In the genomic region with DNA sequence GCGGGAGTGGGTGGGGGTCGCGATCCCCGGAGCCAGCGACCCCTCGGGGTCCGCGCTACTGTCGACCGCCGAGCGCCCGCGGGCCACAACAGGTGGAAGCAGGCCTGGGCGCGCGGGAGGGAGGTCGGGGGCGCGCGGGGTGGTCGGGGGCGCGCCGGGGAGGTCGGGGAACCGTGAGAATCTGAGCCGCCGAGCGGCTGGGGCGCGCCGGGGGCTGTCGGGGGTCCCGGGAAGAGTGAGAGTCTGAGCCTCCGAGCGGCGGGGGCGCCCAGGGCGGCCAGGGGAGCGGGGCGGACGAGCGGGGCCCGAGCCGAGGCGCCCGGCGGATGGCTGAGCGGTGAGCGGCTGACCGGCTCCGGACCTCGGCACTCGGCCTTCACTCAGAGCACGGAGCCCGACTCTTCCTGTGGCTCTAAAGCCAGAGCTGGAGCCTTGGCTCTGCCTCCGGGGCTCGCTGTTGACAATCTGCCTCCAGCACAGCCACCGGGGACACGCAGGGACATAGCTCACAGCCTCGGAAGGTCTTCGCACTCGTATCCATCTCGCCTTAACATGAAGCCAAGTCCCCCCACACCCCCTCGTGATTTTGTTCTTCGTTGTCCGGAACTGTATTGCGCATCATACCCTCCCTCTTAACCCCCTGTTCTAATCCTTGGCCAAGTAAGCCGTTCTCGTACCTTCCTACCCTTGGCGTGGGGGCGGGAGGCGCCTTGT, we compare ENCODE assay signal across 8 mouse cellular contexts. TPM values are rescaled to one million over a fixed set of nuclear protein-coding genes. Genes with fewer than 3 reads are reported as not detected.
DNase-seq lines count a peak whose midpoint lies in the region; ATAC-seq lines count a peak whose summit lies in the region.

No protein-coding gene starts in this region.

- peaks cover 42% of the 10 kb centered on the region for H3K27me3 ChIP-seq in intestine, embryonic 14.5 days (replicated peaks; ENCODE audit: control insufficient read depth, insufficient read depth, low read length)
- H3K27me3 ChIP-seq in midbrain, embryonic 10.5 days (ENCODE audit: low read depth, poor library complexity, severe bottlenecking) = peaks cover 63% of the 10 kb centered on the region

- peak; percentile 53 for ATAC-seq in frontal cortex, adult (ENCODE audit: low TSS enrichment)
- ATAC-seq in intestine, embryonic 14.5 days (replicated peaks; ENCODE audit: low FRiP score, low TSS enrichment, low read depth) = peak; percentile 76

- H3K4me2 ChIP-seq in intestine, embryonic 14.5 days (ENCODE audit: low read length) = peak overlapping the region; percentile 86

- H3K27ac ChIP-seq in intestine, embryonic 14.5 days (ENCODE audit: low read depth) = peak overlapping the region; percentile 43
- H3K27ac ChIP-seq in midbrain, embryonic 10.5 days (replicated peaks) = peak overlapping the region; percentile 79

- H3K4me1 ChIP-seq in intestine, embryonic 14.5 days (replicated peaks; ENCODE audit: control insufficient read depth, insufficient read depth, low read length) = no peaks in the 10 kb centered on the region
- peaks cover 25% of the 10 kb centered on the region for H3K4me1 ChIP-seq in midbrain, embryonic 10.5 days

- 1% methylated on average over 71 of the region's 74 CpGs for WGBS in intestine, embryonic 14.5 days
- WGBS in midbrain, embryonic 10.5 days = under 1% methylated on average over 59 of the region's 74 CpGs

- H3K9ac ChIP-seq in intestine, embryonic 14.5 days (ENCODE audit: low read length) = peak overlapping the region; percentile 64

- intact Hi-C loops in left cerebral cortex, postnatal 4 days (cut with DNase I) = no loop called here

- no peaks in the 10 kb centered on the region for H3K36me3 ChIP-seq in intestine, embryonic 14.5 days (ENCODE audit: control insufficient read depth, insufficient read depth, low read length)
- no peaks in the 10 kb centered on the region for H3K36me3 ChIP-seq in midbrain, embryonic 10.5 days

- H3K4me3 ChIP-seq in intestine, embryonic 14.5 days (ENCODE audit: low read depth, low read length) = peak overlapping the region; percentile 71
- H3K4me3 ChIP-seq in midbrain, embryonic 10.5 days = peak overlapping the region; percentile 81

- H3K9me3 ChIP-seq in intestine, embryonic 14.5 days (ENCODE audit: control insufficient read depth, low read length) = no peaks in the 10 kb centered on the region
- no peaks in the 10 kb centered on the region for H3K9me3 ChIP-seq in midbrain, embryonic 10.5 days (replicated peaks)

- DNase-seq in frontal cortex, adult 2 months (ENCODE audit: extremely low spot score in 1 of 2, low spot score in 1 of 2) = no peak
- DNase-seq in embryo, embryonic 10.5 days (ENCODE audit: low spot score) = peak; percentile 66
- peak; percentile 23 for DNase-seq in gastrocnemius, postnatal 25 days
- peak; percentile 80 for DNase-seq in intestine, embryonic 14.5 days (ENCODE audit: low spot score)
- peak; percentile 49 for DNase-seq in left cerebral cortex, postnatal 4 days
- DNase-seq in midbrain, embryonic 10.5 days (ENCODE audit: low spot score) = peak; percentile 69
- DNase-seq in right cerebral cortex, postnatal 36 days (ENCODE audit: low spot score in 2 of 2) = peak; percentile 72 to 77

RNA-seq across cellular contexts. Expression of a gene that starts 1.0 kb away (rescaled TPM):
- polyA plus RNA-seq in frontal cortex, adult 2 months (2012; rRNA removed) = 70.1 and 73.5 TPM in 2 replicates
- total RNA-seq in gastrocnemius, postnatal 25 days (2021) = 1 to 10 TPM; 2.3 to 3.7 TPM
- polyA plus RNA-seq in intestine, embryonic 14.5 days (2014; fragmentation: Nextera tagmentation; extraction: Ambion mirVana) = 18.9 and 20.1 TPM in 2 replicates
- 10 to 100 TPM; 12.6 to 19.4 TPM for total RNA-seq in left cerebral cortex, postnatal 4 days (2021)
- polyA plus RNA-seq in midbrain, embryonic 10.5 days (2016; fragmentation: Nextera tagmentation; extraction: Ambion mirVana) = 9.9 and 10.9 TPM in 2 replicates

Comparison
In these comparisons a context has a peak if more than half of its experiments do, and no peak if none do; other contexts are left out.
1. DNase-seq: peak in embryo, embryonic 10.5 days (single experiment), gastrocnemius, postnatal 25 days (single experiment), intestine, embryonic 14.5 days (single experiment), left cerebral cortex, postnatal 4 days (single experiment), midbrain, embryonic 10.5 days (single experiment) and right cerebral cortex, postnatal 36 days (2 of 2); none in frontal cortex, adult 2 months (0 of 2).